Comparison of ENCODE assay signal across 8 mouse cellular contexts in the genomic region with DNA sequence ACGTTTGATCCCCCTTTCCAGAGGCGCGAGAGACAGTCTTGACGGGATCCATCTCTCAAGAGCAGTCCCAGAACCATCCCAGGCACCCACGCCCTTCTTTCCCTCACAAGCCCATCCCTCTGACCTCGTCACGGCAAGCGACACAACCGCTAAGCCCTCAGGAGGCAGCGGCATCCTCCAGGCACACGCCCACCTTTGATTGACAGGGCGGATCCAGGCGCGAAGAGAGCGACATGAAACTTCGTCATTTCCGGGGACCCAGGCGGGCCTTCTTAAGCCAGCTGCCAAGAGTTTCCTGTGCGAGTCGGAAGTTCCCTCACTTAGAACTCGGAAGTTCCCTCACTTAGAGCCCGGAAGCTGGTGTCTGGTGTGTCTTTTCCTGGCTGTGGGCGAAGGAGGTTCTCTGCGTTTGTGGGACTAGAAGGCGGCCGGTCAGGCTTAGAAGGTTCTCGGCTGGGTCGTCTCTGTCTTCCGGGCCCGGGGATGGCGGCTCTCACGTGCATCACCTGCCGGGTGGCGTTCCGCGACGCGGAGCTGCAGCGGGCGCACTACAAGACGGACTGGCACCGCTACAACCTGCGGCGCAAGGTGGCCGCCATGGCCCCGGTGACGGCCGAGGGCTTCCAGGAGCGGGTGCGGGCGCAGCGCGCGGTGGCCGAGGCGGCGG. TPM values are rescaled to one million over a fixed set of nuclear protein-coding genes. Genes with fewer than 3 reads are reported as not detected.
A peak's percentile ranks its signal among the peaks of the same experiment; 100 is the strongest.
DNase-seq lines count a peak whose midpoint lies in the region; ATAC-seq lines count a peak whose summit lies in the region.

Gene Zfp622 (plus strand): TSS at position 300 of the 667 bp plus-strand sequence.

- peak within 1 kb of the TSS; percentile 85 for H3K27ac ChIP-seq in forebrain, embryonic 14.5 days (ENCODE audit: low read depth, low read length)
- peak within 1 kb of the TSS; percentile 91 for H3K27ac ChIP-seq in neural tube, embryonic 15.5 days (replicated peaks)

- under 1% methylated on average over 57 of the region's 57 CpGs for WGBS in forebrain, embryonic 14.5 days
- WGBS in neural tube, embryonic 15.5 days, result under 1% methylated on average over 57 of the region's 57 CpGs

- no peaks in the 10 kb centered on the region for H3K9me3 ChIP-seq in forebrain, embryonic 14.5 days (replicated peaks; ENCODE audit: control insufficient read depth, low read length)
- H3K9me3 ChIP-seq in neural tube, embryonic 15.5 days (replicated peaks), result no peaks in the 10 kb centered on the region

- H3K27me3 ChIP-seq in forebrain, embryonic 14.5 days (replicated peaks; ENCODE audit: control insufficient read depth, insufficient read depth, low read length), result no peaks in the 10 kb centered on the region
- no peaks in the 10 kb centered on the region for H3K27me3 ChIP-seq in neural tube, embryonic 15.5 days (replicated peaks)

- H3K4me3 ChIP-seq in forebrain, embryonic 14.5 days (ENCODE audit: low read depth, low read length), result peak within 1 kb of the TSS; percentile 98
- peak within 1 kb of the TSS; percentile 99 for H3K4me3 ChIP-seq in neural tube, embryonic 15.5 days (replicated peaks)

- peak within 1 kb of the TSS; percentile 92 for H3K9ac ChIP-seq in forebrain, embryonic 14.5 days (ENCODE audit: low read length)
- H3K9ac ChIP-seq in neural tube, embryonic 15.5 days (replicated peaks), result peak within 1 kb of the TSS; percentile 94

- peaks cover 13% of the 10 kb centered on the region for H3K4me1 ChIP-seq in forebrain, embryonic 14.5 days (ENCODE audit: control insufficient read depth, insufficient read depth, low read length)
- H3K4me1 ChIP-seq in neural tube, embryonic 15.5 days, result peaks cover 25% of the 10 kb centered on the region

- peak; percentile 98 for ATAC-seq in forebrain, embryonic 14.5 days
- ATAC-seq in neural tube, embryonic 15.5 days (ENCODE audit: low FRiP score), result peak; percentile 98

- intact Hi-C loops in heart, postnatal 14 days (cut with DNase I), result no loop called here

- H3K36me3 ChIP-seq in forebrain, embryonic 14.5 days (ENCODE audit: control insufficient read depth, insufficient read depth, low read length), result peaks cover 19% of the 10 kb centered on the region
- peaks cover 12% of the 10 kb centered on the region; the same call in 1 of the 2 replicates for H3K36me3 ChIP-seq in neural tube, embryonic 15.5 days

- peak within 1 kb of the TSS; percentile 97 for H3K4me2 ChIP-seq in forebrain, embryonic 14.5 days (ENCODE audit: low read length)
- H3K4me2 ChIP-seq in neural tube, embryonic 15.5 days, result peak within 1 kb of the TSS; percentile 97

- peak; percentile 99 for DNase-seq in ES-CJ7 (ENCODE audit: low read depth, low spot score)
- peak; percentile 91 for DNase-seq in cerebellum, adult 11 months
- DNase-seq in forebrain, embryonic 14.5 days (ENCODE audit: low spot score), result peak; percentile 100
- DNase-seq in heart, postnatal 14 days, result peak; percentile 91 to 95
- peak; percentile 96 for DNase-seq in layer of hippocampus, adult 11-12 months (ENCODE audit: low spot score)
- DNase-seq in lung, adult 18-20 months, result peak; percentile 97 to 98
- DNase-seq in testis, postnatal 14 days (ENCODE audit: low spot score), result peak; percentile 96

RNA-seq across cellular contexts. Expression of gene Zfp622, which starts in this region (rescaled TPM):
- 24.6 and 29.9 TPM in 2 replicates for polyA plus RNA-seq in forebrain, embryonic 14.5 days (2014; fragmentation: Nextera tagmentation; extraction: Ambion mirVana)
- 10 to 100 TPM; 19.5 to 21.1 TPM for total RNA-seq in heart, postnatal 14 days (2021)
- polyA plus RNA-seq in neural tube, embryonic 15.5 days (2015; fragmentation: Nextera tagmentation; extraction: Ambion mirVana), result 35.2 and 37.4 TPM in 2 replicates

Comparison
In these comparisons a context has a peak if more than half of its experiments do, and no peak if none do; other contexts are left out.
1. Peak in every context shown above with its lines: DNase-seq, ATAC-seq, H3K4me3 ChIP-seq and H3K27ac ChIP-seq.